Mouse (Mus musculus): ENCODE data around the gene Psmd10. TPM values are rescaled to one million over a fixed set of nuclear protein-coding genes. Genes with fewer than 3 reads are reported as not detected.

The Psmd10 gene
- 41.4 and 41.5 TPM in 2 replicates for polyA plus RNA-seq (2016; fragmentation: Nextera tagmentation; extraction: Ambion mirVana)

- Histone ChIP-seq H3K4me1 (no peaks in the 10 kb centered on the region), H3K9me3 (replicated peaks) (no peaks in the 10 kb centered on the region), H3K27me3 (peaks cover 31% of the 10 kb centered on the region), H3K27ac (no peak within 1 kb of the TSS), H3K4me3 (peak within 1 kb of the TSS; percentile 46), H3K36me3 (0 out of 2 replicates have a peak, but pooled peaks cover 3% of the 10 kb centered on the region), H3K9ac (peak within 1 kb of the TSS; percentile 43), H3K4me2 (replicated peaks) (peak within 1 kb of the TSS; percentile 54)
- WGBS: 21% methylated on average over 23 of the region's 23 CpGs
- ATAC-seq (ENCODE audit: low FRiP score): peak; percentile 99
Observed at GRCm38 (mm10) chrX:140956272-140956940, at the start of gene Psmd10, which contains the start of gene Atg4a. TSS of gene Psmd10 (minus strand) at chrX:140956728. TSS of gene Atg4a (plus strand) at chrX:140956907.

GRCm38 (mm10) chrX:140998885-140999284, 42.4 kb upstream of the Psmd10 start:
- no peak overlapping the region for H3K27ac ChIP-seq
- 0 out of 2 replicates have a peak, but pooled peaks cover 3% of the 10 kb centered on the region for H3K36me3 ChIP-seq
- H3K9ac ChIP-seq: no peak overlapping the region
- H3K4me2 ChIP-seq (replicated peaks): no peak overlapping the region
- peaks cover 48% of the 10 kb centered on the region for H3K27me3 ChIP-seq
- no peak overlapping the region for H3K4me3 ChIP-seq
- H3K9me3 ChIP-seq (replicated peaks): no peaks in the 10 kb centered on the region
- 0 out of 2 replicates have a peak, but pooled peaks have one; percentile 50 for ATAC-seq (ENCODE audit: low FRiP score)
- H3K4me1 ChIP-seq: no peaks in the 10 kb centered on the region

DNA sequence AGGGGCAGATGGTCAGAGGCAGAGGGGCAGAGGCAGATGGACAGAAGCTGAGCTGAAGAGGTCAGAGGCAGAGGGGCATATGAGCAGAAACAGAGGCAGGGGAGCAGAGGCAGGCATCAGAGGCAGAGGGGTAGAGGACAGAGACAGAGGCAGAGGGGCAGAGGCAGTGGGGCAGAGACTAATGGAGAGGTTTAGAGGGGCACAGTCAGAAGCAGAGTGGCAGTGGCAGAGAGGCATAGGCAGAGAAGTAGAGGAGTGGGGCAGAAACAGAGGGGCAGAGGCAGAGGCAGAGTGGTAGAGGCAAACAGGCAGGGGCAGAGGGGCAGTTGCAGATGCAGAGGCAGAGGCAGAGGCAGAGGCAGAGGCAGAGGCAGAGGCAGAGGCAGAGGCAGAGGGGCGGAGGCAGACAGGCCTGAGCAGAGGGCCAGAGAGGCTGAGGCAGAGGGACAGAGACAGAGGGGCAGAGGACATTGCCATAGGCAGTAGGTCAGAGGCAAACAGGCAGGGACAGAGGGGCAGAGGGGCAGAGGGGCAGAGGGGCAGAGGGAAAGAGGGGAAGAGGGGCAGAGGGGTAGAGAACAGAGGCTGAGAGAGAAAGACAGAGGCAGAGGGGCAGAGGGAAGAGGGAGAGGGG, 41.5 kb upstream of the Psmd10 start:
- H3K4me3 ChIP-seq: no peak overlapping the region
- peaks cover 53% of the 10 kb centered on the region for H3K27me3 ChIP-seq
- no peaks in the 10 kb centered on the region for H3K4me1 ChIP-seq
- no peak overlapping the region for H3K27ac ChIP-seq
- H3K9ac ChIP-seq: no peak overlapping the region
- no peaks in the 10 kb centered on the region for H3K9me3 ChIP-seq (replicated peaks)
- H3K4me2 ChIP-seq (replicated peaks): no peak overlapping the region
- ATAC-seq (ENCODE audit: low FRiP score): 0 out of 2 replicates have a peak, but pooled peaks have one; percentile 22
- H3K36me3 ChIP-seq: 0 out of 2 replicates have a peak, but pooled peaks cover 3% of the 10 kb centered on the region
- WGBS: 67% methylated on average over 1 of the region's 1 CpGs

DNA sequence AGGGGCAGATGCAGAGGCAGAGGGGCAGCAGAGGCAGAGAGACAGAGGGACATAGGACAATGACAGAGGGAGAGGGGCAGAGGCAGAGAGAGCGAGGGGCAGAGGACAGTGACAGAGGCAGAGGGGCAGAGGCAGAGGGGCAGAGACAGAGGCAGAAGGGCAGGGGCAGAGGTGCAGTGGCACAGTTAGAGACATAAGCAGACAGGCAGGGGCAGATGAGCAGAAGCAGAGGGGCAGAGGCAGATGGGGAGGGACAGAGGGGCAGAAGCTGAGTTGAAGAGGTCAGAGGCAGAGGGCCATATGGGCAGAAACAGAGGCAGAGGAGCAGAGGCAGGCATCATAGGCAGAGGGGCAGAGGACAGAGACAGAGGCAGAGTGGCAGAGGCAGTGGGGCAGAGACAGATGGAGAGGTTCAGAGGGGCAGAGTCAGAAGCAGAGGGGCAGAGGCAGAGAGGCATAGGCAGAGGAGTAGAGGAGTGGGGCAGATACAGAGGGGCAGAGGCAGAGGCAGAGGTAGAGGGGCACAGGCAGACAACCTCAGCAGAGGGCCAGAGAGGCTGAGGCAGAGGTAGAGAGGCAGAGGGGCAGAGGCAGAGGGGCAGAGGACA, 40.5 kb upstream of the Psmd10 start:
- Histone ChIP-seq H3K4me3 (no peak overlapping the region), H3K36me3 (0 out of 2 replicates have a peak, but pooled peaks cover 3% of the 10 kb centered on the region), H3K9ac (no peak overlapping the region), H3K9me3 (replicated peaks) (no peaks in the 10 kb centered on the region), H3K4me2 (replicated peaks) (no peak overlapping the region), H3K4me1 (no peaks in the 10 kb centered on the region), H3K27me3 (peaks cover 60% of the 10 kb centered on the region), H3K27ac (no peak overlapping the region)
- peak; percentile 76 for ATAC-seq (ENCODE audit: low FRiP score)
- 58% methylated on average over 1 of the region's 1 CpGs for WGBS

GRCm38 (mm10) chrX:140985256-140985655, 28.7 kb upstream of the Psmd10 start:
- H3K27me3 ChIP-seq: peaks cover 50% of the 10 kb centered on the region
- WGBS: 76% methylated on average over 2 of the region's 2 CpGs
- no peaks in the 10 kb centered on the region for H3K4me1 ChIP-seq
- H3K4me2 ChIP-seq (replicated peaks): no peak overlapping the region
- no peaks in the 10 kb centered on the region for H3K9me3 ChIP-seq (replicated peaks)
- no peak overlapping the region for H3K4me3 ChIP-seq
- no peak overlapping the region for H3K27ac ChIP-seq
- no peaks in the 10 kb centered on the region for H3K36me3 ChIP-seq
- no peak overlapping the region for H3K9ac ChIP-seq
- ATAC-seq (ENCODE audit: low FRiP score): no peak

DNA sequence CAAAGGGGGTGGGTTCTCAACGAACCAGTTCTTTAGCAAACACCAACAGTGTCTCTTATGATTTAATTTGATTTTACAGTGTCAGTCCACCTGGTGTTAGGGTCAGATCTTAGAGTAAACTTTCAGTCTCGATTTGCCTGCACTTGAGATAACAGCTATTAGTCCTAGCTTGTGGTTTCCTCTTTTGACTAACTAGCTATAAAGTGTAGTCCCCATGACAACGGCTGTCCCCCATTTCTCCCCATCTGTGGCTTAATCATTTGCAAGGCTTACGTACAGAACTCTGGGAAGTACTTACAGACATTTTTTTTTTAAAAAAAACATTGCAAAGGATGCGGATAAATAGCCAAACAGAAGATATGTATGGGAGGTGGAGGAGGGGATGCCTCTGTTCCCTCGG, 28.3 kb upstream of the Psmd10 start:
- no peak overlapping the region for H3K27ac ChIP-seq
- no peak overlapping the region for H3K4me2 ChIP-seq (replicated peaks)
- no peaks in the 10 kb centered on the region for H3K9me3 ChIP-seq (replicated peaks)
- peaks cover 53% of the 10 kb centered on the region for H3K27me3 ChIP-seq
- H3K9ac ChIP-seq: no peak overlapping the region
- H3K36me3 ChIP-seq: no peaks in the 10 kb centered on the region
- no peak for ATAC-seq (ENCODE audit: low FRiP score)
- 67% methylated on average over 6 of the region's 6 CpGs for WGBS
- H3K4me3 ChIP-seq: no peak overlapping the region
- no peaks in the 10 kb centered on the region for H3K4me1 ChIP-seq

DNA sequence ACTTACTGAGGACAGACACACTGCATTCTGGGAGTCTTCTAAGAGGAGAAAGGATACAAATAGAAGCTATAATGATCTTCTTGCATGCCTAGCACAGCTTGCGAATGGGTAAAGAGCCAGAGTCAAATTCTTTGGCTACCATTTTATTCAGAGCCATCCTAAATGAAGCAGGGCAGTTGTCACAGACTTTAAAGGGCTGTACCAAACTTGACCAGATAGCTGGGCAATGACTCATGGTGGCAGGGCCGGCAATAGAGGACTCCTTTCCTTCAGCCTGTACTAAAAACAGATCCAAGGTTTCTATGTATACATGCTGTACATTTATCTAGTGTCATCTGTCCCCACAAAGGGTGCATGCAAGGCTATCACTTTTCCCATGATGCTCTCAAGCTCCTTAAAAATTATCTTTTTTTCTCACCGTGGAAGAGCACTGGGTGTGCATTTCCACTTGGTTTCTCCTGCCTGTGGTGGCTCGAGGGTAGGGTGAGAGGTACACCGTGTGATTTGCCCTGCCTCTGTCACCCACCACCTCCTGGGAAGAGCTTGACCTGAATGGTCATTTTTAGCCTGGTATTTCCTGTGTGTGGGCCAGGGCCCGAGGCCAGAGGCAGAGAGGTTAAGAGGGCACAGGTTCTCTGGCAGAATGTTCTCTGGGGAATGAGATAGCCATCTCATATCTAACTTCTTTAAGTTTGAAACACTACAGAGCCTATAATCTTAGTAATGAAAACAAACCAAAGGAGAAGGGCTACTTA, 26.9 kb upstream of the Psmd10 start:
- H3K9me3 ChIP-seq (replicated peaks): no peaks in the 10 kb centered on the region
- H3K4me3 ChIP-seq: no peak overlapping the region
- H3K27ac ChIP-seq: no peak overlapping the region
- no peaks in the 10 kb centered on the region for H3K4me1 ChIP-seq
- no peak for ATAC-seq (ENCODE audit: low FRiP score)
- no peak overlapping the region for H3K4me2 ChIP-seq (replicated peaks)
- H3K27me3 ChIP-seq: peaks cover 56% of the 10 kb centered on the region
- H3K9ac ChIP-seq: no peak overlapping the region
- 62% methylated on average over 6 of the region's 6 CpGs for WGBS
- H3K36me3 ChIP-seq: no peaks in the 10 kb centered on the region

- no peaks in the 10 kb centered on the region for H3K36me3 ChIP-seq
- no peaks in the 10 kb centered on the region for H3K9me3 ChIP-seq (replicated peaks)
- no peaks in the 10 kb centered on the region for H3K4me1 ChIP-seq
- H3K27me3 ChIP-seq: peaks cover 53% of the 10 kb centered on the region
- WGBS: 70% methylated on average over 4 of the region's 4 CpGs
- H3K9ac ChIP-seq: no peak overlapping the region
- H3K4me3 ChIP-seq: no peak overlapping the region
- no peak overlapping the region for H3K4me2 ChIP-seq (replicated peaks)
- H3K27ac ChIP-seq: no peak overlapping the region
- ATAC-seq (ENCODE audit: low FRiP score): no peak
Observed at GRCm38 (mm10) chrX:140980163-140980562, 23.6 kb upstream of the Psmd10 start.

GRCm38 (mm10) chrX:140979546-140979945, 23.0 kb upstream of the Psmd10 start:
- H3K27me3 ChIP-seq: peaks cover 52% of the 10 kb centered on the region
- H3K9ac ChIP-seq: no peak overlapping the region
- 85% methylated on average over 2 of the region's 2 CpGs for WGBS
- H3K9me3 ChIP-seq (replicated peaks): no peaks in the 10 kb centered on the region
- no peak overlapping the region for H3K4me2 ChIP-seq (replicated peaks)
- H3K36me3 ChIP-seq: no peaks in the 10 kb centered on the region
- H3K27ac ChIP-seq: no peak overlapping the region
- H3K4me3 ChIP-seq: no peak overlapping the region
- no peak for ATAC-seq (ENCODE audit: low FRiP score)
- H3K4me1 ChIP-seq: no peaks in the 10 kb centered on the region

GRCm38 (mm10) chrX:140978943-140979342, 22.4 kb upstream of the Psmd10 start:
- Histone ChIP-seq H3K9me3 (replicated peaks) (no peaks in the 10 kb centered on the region), H3K27ac (no peak overlapping the region), H3K27me3 (peaks cover 49% of the 10 kb centered on the region), H3K9ac (no peak overlapping the region), H3K4me2 (replicated peaks) (no peak overlapping the region), H3K4me3 (no peak overlapping the region), H3K36me3 (no peaks in the 10 kb centered on the region), H3K4me1 (no peaks in the 10 kb centered on the region)
- ATAC-seq (ENCODE audit: low FRiP score): no peak
- WGBS: 85% methylated on average over 1 of the region's 1 CpGs

- peak overlapping the region; percentile 13; the same call in 1 of the 2 replicates for H3K9ac ChIP-seq
- H3K4me2 ChIP-seq (replicated peaks): peak overlapping the region; percentile 54
- H3K4me1 ChIP-seq: no peaks in the 10 kb centered on the region
- 0 out of 2 replicates have a peak, but pooled peaks cover 3% of the 10 kb centered on the region for H3K36me3 ChIP-seq
- WGBS: 21% methylated on average over 5 of the region's 5 CpGs
- H3K9me3 ChIP-seq (replicated peaks): no peaks in the 10 kb centered on the region
- H3K27me3 ChIP-seq: peaks cover 31% of the 10 kb centered on the region
- H3K27ac ChIP-seq: no peak overlapping the region
- ATAC-seq (ENCODE audit: low FRiP score): peak; percentile 84
- peak overlapping the region; percentile 46 for H3K4me3 ChIP-seq
Observed at GRCm38 (mm10) chrX:140956959-140957358, 431 bp upstream of the Psmd10 start.

GRCm38 (mm10) chrX:140953618-140954017, 2.9 kb downstream of the Psmd10 start:
- H3K9ac ChIP-seq: no peak overlapping the region
- 92% methylated on average over 4 of the region's 4 CpGs for WGBS
- no peaks in the 10 kb centered on the region for H3K9me3 ChIP-seq (replicated peaks)
- H3K4me1 ChIP-seq: no peaks in the 10 kb centered on the region
- no peak overlapping the region for H3K4me3 ChIP-seq
- H3K36me3 ChIP-seq: 0 out of 2 replicates have a peak, but pooled peaks cover 3% of the 10 kb centered on the region
- no peak overlapping the region for H3K27ac ChIP-seq
- H3K27me3 ChIP-seq: peaks cover 35% of the 10 kb centered on the region
- ATAC-seq (ENCODE audit: low FRiP score): no peak
- H3K4me2 ChIP-seq (replicated peaks): no peak overlapping the region
